Comparison of ENCODE assay signal across 13 mouse cellular contexts in genomic region chr8:78434823-78435623, GRCm38 (mm10). TPM values are rescaled to one million over a fixed set of nuclear protein-coding genes. Genes with fewer than 3 reads are reported as not detected.
A peak's percentile ranks its signal among the peaks of the same experiment; 100 is the strongest.
DNase-seq lines count a peak whose midpoint lies in the region; ATAC-seq lines count a peak whose summit lies in the region.
"Had no signal": no experiment of that assay in that cellular context is flagged by ENCODE, and none has a peak within 500 bp of the region (broad histone marks: within the 10 kb centered on the region; RNA-seq: fewer than 3 reads in every experiment).

No protein-coding gene starts in this region.

- H3K9me3 ChIP-seq in heart, embryonic 12.5 days (replicated peaks), result no peaks in the 10 kb centered on the region
- no peaks in the 10 kb centered on the region for H3K9me3 ChIP-seq in forebrain, embryonic 12.5 days
- H3K9me3 ChIP-seq in midbrain, embryonic 10.5 days (replicated peaks), result no peaks in the 10 kb centered on the region

- H3K4me1 ChIP-seq in heart, embryonic 12.5 days (replicated peaks), result peaks cover 38% of the 10 kb centered on the region
- peaks cover 34% of the 10 kb centered on the region for H3K4me1 ChIP-seq in forebrain, embryonic 12.5 days
- H3K4me1 ChIP-seq in midbrain, embryonic 10.5 days, result peaks cover 38% of the 10 kb centered on the region

- peaks cover 79% of the 10 kb centered on the region for H3K27me3 ChIP-seq in heart, embryonic 12.5 days (replicated peaks)
- H3K27me3 ChIP-seq in forebrain, embryonic 12.5 days, result peaks cover 76% of the 10 kb centered on the region
- peaks cover 100% of the 10 kb centered on the region for H3K27me3 ChIP-seq in midbrain, embryonic 10.5 days (ENCODE audit: low read depth, poor library complexity, severe bottlenecking)

- no peaks in the 10 kb centered on the region for H3K36me3 ChIP-seq in heart, embryonic 12.5 days
- H3K36me3 ChIP-seq in forebrain, embryonic 12.5 days (replicated peaks), result no peaks in the 10 kb centered on the region
- H3K36me3 ChIP-seq in midbrain, embryonic 10.5 days, result no peaks in the 10 kb centered on the region

- peak overlapping the region; percentile 90 for H3K4me2 ChIP-seq in heart, embryonic 12.5 days
- H3K4me2 ChIP-seq in forebrain, embryonic 12.5 days, result peak overlapping the region; percentile 78; the same call in 1 of the 2 replicates

- no peak for DNase-seq in heart, postnatal 14 days
- DNase-seq in ES-CJ7 (ENCODE audit: low read depth, low spot score), result peak; percentile 74
- DNase-seq in midbrain, embryonic 10.5 days (ENCODE audit: low spot score), result peak; percentile 56
- no peak for DNase-seq in layer of hippocampus, postnatal 25 days (ENCODE audit: extremely low spot score in 1 of 2, low spot score in 1 of 2)
- no peak for DNase-seq in B cell, adult 2 months
- DNase-seq in thymus, postnatal 0 days (ENCODE audit: low spot score), result no peak
- DNase-seq: adrenal gland, postnatal 36 days; kidney, adult 9 months; lung, postnatal 4 days had no signal

- no peak for ATAC-seq in heart, embryonic 12.5 days (ENCODE audit: insufficient number of reproducible peaks, low FRiP score)
- ATAC-seq in forebrain, embryonic 12.5 days (ENCODE audit: low FRiP score), result peak; percentile 14; the same call in 1 of the 2 replicates

- H3K4me3 ChIP-seq in heart, embryonic 12.5 days, result peak overlapping the region; percentile 53
- peak overlapping the region; percentile 7 for H3K4me3 ChIP-seq in forebrain, embryonic 12.5 days (replicated peaks)
- H3K4me3 ChIP-seq in midbrain, embryonic 10.5 days, result peak overlapping the region; percentile 53; the same call in 1 of the 2 replicates

- intact Hi-C loops in heart, postnatal 14 days (cut with DNase I), result no loop called here

- H3K9ac ChIP-seq in heart, embryonic 12.5 days, result no peak overlapping the region
- no peak overlapping the region for H3K9ac ChIP-seq in forebrain, embryonic 12.5 days

- H3K27ac ChIP-seq in heart, embryonic 12.5 days (ENCODE audit: poor library complexity, severe bottlenecking), result no peak overlapping the region
- H3K27ac ChIP-seq in forebrain, embryonic 12.5 days, result no peak overlapping the region
- no peak overlapping the region for H3K27ac ChIP-seq in midbrain, embryonic 10.5 days (replicated peaks)

- WGBS in heart, embryonic 12.5 days, result 2% methylated on average over 62 of the region's 62 CpGs
- WGBS in forebrain, embryonic 12.5 days, result 1% methylated on average over 62 of the region's 62 CpGs
- under 1% methylated on average over 62 of the region's 62 CpGs for WGBS in midbrain, embryonic 10.5 days

RNA-seq across cellular contexts. Expression of gene Pou4f2, which starts 1.4 kb away (rescaled TPM):
- polyA plus RNA-seq in heart, embryonic 12.5 days (2016; fragmentation: Nextera tagmentation; extraction: Ambion mirVana), result not detected in 2 replicates
- not detected for total RNA-seq in heart, postnatal 14 days (2021)
- polyA plus RNA-seq in forebrain, embryonic 12.5 days (2016; fragmentation: Nextera tagmentation; extraction: Ambion mirVana), result not detected in 2 replicates
- 0.20 and 0.22 TPM in 2 replicates for polyA plus RNA-seq in midbrain, embryonic 10.5 days (2016; fragmentation: Nextera tagmentation; extraction: Ambion mirVana)
- total RNA-seq in layer of hippocampus, postnatal 25 days (2021), result not detected
- not detected in 2 replicates for polyA plus RNA-seq in thymus, postnatal 0 days (2015; fragmentation: Nextera tagmentation; extraction: Ambion mirVana)
- total RNA-seq: adrenal gland, postnatal 36 days had no signal
- polyA plus RNA-seq: C2C12; spleen, adult 2 months had no signal

Comparison
In these comparisons a context has a peak if more than half of its experiments do, and no peak if none do; other contexts are left out.
1. DNase-seq: peak in ES-CJ7 (single experiment) and midbrain, embryonic 10.5 days (single experiment); none in heart, postnatal 14 days (0 of 2), layer of hippocampus, postnatal 25 days (0 of 2), B cell, adult 2 months (0 of 2) and thymus, postnatal 0 days (single experiment).
2. Peak in every context shown above with its lines, with median percentiles within 50 percentile points of each other: H3K4me3 ChIP-seq.